Mouse (Mus musculus): ENCODE measurements around the gene Gm49601. TPM values are rescaled to one million over a fixed set of nuclear protein-coding genes. Genes with fewer than 3 reads are reported as not detected.

Gene Gm49601
- total and polyA plus RNA-seq, 3 experiments, result 1.4 TPM; not detected in 2

DNA sequence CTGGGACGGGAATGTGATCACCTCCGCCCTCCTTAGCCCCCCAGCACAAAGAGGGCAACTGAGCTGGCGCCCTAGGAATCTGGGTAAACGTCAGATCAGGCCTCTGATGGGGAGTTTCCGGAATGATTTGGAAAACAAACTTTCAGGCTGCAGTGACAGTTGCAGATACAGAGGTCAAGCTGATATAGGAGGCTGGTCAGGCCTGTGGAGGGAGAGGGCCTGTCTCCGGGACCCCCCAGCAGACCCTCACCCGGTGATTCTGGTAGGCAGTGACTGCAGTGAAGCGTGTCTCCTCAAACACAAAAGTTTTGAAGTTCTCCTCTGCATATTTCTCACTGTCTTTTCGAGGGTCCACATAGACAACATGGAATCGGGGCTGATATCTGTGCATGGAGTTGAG is 43.1 kb downstream of the Gm49601 start:
- no peak for DNase-seq (ENCODE audit: extremely low read depth)
- Histone ChIP-seq H3K36me3 (replicated peaks in 1 of 2; ENCODE audit: control insufficient read depth in 1 of 2, insufficient read depth in 1 of 2, low read length in 1 of 2) (no peaks in the 10 kb centered on the region), H3K27ac (ENCODE audit: insufficient read depth, low read depth) (no peak overlapping the region), H3K4me3 (replicated peaks in 1 of 3; ENCODE audit: low read depth in 2 of 3, low read length in 2 of 3, poor library complexity in 1 of 3) (no peak overlapping the region), H3K27me3 (replicated peaks) (no peaks in the 10 kb centered on the region), H3K79me2 (replicated peaks; ENCODE audit: control insufficient read depth, extremely low read depth, insufficient read depth, poor library complexity, severe bottlenecking) (no peaks in the 10 kb centered on the region), H3K9ac (ENCODE audit: insufficient read depth, low read depth) (no peak overlapping the region), H3K4me2 (ENCODE audit: insufficient read depth, low read depth, poor library complexity, severe bottlenecking) (no peak overlapping the region), H3K9me3 (replicated peaks; ENCODE audit: low read length) (peaks cover 52% of the 10 kb centered on the region), H3K4me1 (ENCODE audit: control insufficient read depth in 1 of 2, insufficient read depth in 2 of 2) (peaks cover 0 to 3% of the 10 kb centered on the region in 2 experiments; a peak in 1 of 4 replicates)
- dilution Hi-C loops (cut with MboI; ENCODE audit: extremely low pct_ligation_motif_present, extremely low pct_unique_long_range_greater_than_20kb, low sequenced_read_pairs) (no loop called here), in situ Hi-C loops (cut with MboI; ENCODE audit: low pct_ligation_motif_present, low pct_unique_long_range_greater_than_20kb, low sequenced_read_pairs) (no loop called here)
- TF ChIP-seq RAD21 (IDR thresholded peaks at IDR 0.05; ENCODE audit: low read depth, low read length) (no peak), ZMIZ1 (IDR thresholded peaks at IDR 0.05; ENCODE audit: low read depth, low read length) (no peak), JUND (conservative IDR thresholded peaks at IDR 0.05; ENCODE audit: low read depth, low read length) (no peak), MEF2A (IDR thresholded peaks at IDR 0.05; ENCODE audit: borderline replicate concordance, low read depth, low read length) (no peak), ELF1 (IDR thresholded peaks at IDR 0.05; ENCODE audit: low read depth, low read length) (no peak), NRF1 (IDR thresholded peaks at IDR 0.05; ENCODE audit: low read depth, low read length) (no peak), KAT2A (IDR thresholded peaks at IDR 0.05; ENCODE audit: insufficient replicate concordance, low read length) (no peak), RCOR1 (conservative IDR thresholded peaks at IDR 0.05; ENCODE audit: low read depth, low read length) (no peak), USF1 (IDR thresholded peaks at IDR 0.05; ENCODE audit: low read depth, low read length) (no peak)

DNA sequence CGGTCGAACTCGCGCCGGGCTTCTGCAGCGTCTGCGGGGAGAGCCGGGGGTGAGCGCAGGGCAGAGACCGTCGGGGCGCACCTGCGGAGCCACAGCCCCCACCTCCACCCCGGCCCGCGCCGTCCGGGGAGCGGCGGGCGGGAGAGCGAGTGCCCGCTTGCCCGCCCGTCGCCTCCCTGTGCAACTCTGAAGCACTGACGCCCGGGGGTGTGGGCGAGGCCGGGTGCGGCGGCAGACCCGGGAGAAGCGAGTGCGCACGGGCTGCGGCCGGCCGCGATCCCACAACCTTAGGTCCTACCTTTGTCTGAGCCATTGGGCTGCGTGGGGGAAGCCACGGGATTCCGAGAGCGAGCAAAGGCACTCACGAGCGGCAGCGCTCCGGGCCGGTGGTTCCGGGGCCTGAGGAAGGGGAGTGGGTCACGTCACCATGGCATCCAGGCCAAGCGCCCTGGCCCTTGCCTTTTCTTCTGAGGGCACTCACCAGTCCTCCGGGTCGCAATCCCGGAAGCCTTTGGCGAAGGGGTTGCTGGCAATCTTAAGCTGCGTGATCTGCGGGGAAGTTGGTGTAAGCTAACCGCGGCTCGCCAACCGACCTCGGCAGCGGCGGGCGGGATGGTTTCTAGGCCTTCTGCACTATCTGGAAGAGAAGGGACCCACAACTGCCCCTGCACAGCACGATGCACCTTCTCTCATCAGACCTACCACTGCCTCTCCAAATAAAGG is 43.6 kb downstream of the Gm49601 start:
- in situ Hi-C loops (cut with MboI; ENCODE audit: low pct_ligation_motif_present, low pct_unique_long_range_greater_than_20kb, low sequenced_read_pairs), result no loop called here
- dilution Hi-C loops (cut with MboI; ENCODE audit: extremely low pct_ligation_motif_present, extremely low pct_unique_long_range_greater_than_20kb, low sequenced_read_pairs), result no loop called here

More for the DNA sequence above, 43.6 kb downstream of the Gm49601 start:
- H3K4me2 ChIP-seq (ENCODE audit: insufficient read depth, low read depth, poor library complexity, severe bottlenecking), result no peak overlapping the region
- H3K36me3 ChIP-seq (replicated peaks in 1 of 2; ENCODE audit: control insufficient read depth in 1 of 2, insufficient read depth in 1 of 2, low read length in 1 of 2), result no peaks in the 10 kb centered on the region
- peaks cover 46% of the 10 kb centered on the region for H3K9me3 ChIP-seq (replicated peaks; ENCODE audit: low read length)
- no peaks in the 10 kb centered on the region for H3K27me3 ChIP-seq (replicated peaks)
- H3K4me1 ChIP-seq (ENCODE audit: control insufficient read depth in 1 of 2, insufficient read depth in 2 of 2), result peaks cover 0 to 5% of the 10 kb centered on the region in 2 experiments; a peak in 2 of 4 replicates
- DNase-seq (ENCODE audit: extremely low read depth), result no peak
- H3K9ac ChIP-seq (ENCODE audit: insufficient read depth, low read depth), result no peak overlapping the region
- no peak for TF ChIP-seq UBTF (IDR thresholded peaks at IDR 0.05; ENCODE audit: low read depth, low read length)
- no peak for TF ChIP-seq SIN3A (IDR thresholded peaks at IDR 0.05; ENCODE audit: low read length)
- TF ChIP-seq NRF1 (IDR thresholded peaks at IDR 0.05; ENCODE audit: low read depth, low read length), result no peak
- no peak for TF ChIP-seq POLR2A (IDR thresholded peaks at IDR 0.05; ENCODE audit: low read depth, low read length)
- TF ChIP-seq RAD21 (IDR thresholded peaks at IDR 0.05; ENCODE audit: low read depth, low read length), result no peak
- TF ChIP-seq TBP (conservative IDR thresholded peaks at IDR 0.05; ENCODE audit: low read depth, low read length), result no peak
- no peak for TF ChIP-seq JUND (conservative IDR thresholded peaks at IDR 0.05; ENCODE audit: low read depth, low read length)
- no peak for TF ChIP-seq GABPA (IDR thresholded peaks at IDR 0.05; ENCODE audit: insufficient replicate concordance, low read depth, low read length)
- no peak for TF ChIP-seq MAZ (IDR thresholded peaks at IDR 0.05; ENCODE audit: low read depth, low read length)
- no peak for TF ChIP-seq MXI1 (IDR thresholded peaks at IDR 0.05; ENCODE audit: low read depth, low read length)
- TF ChIP-seq ZNF384 (IDR thresholded peaks at IDR 0.05; ENCODE audit: low read depth, low read length), result no peak
- TF ChIP-seq TCF12 (IDR thresholded peaks at IDR 0.05; ENCODE audit: low read depth, low read length), result no peak
- no peak for TF ChIP-seq HCFC1 (IDR thresholded peaks at IDR 0.05; ENCODE audit: low read depth, low read length)
- TF ChIP-seq USF1 (IDR thresholded peaks at IDR 0.05; ENCODE audit: low read depth, low read length), result no peak
- TF ChIP-seq KAT2A (IDR thresholded peaks at IDR 0.05; ENCODE audit: insufficient replicate concordance, low read length), result no peak
- no peak for TF ChIP-seq POLR2AphosphoS2 (IDR thresholded peaks at IDR 0.05; ENCODE audit: low read depth, low read length)
- TF ChIP-seq NELFE (IDR thresholded peaks at IDR 0.05; ENCODE audit: low read depth, low read length), result no peak
- H3K4me3 ChIP-seq (replicated peaks in 1 of 3; ENCODE audit: low read depth in 2 of 3, low read length in 2 of 3, poor library complexity in 1 of 3), result no peak overlapping the region
- no peaks in the 10 kb centered on the region for H3K79me2 ChIP-seq (replicated peaks; ENCODE audit: control insufficient read depth, extremely low read depth, insufficient read depth, poor library complexity, severe bottlenecking)
- H3K27ac ChIP-seq (ENCODE audit: insufficient read depth, low read depth), result no peak overlapping the region

All from CH12.LX (cell line).